Mouse (Mus musculus) ES-Bruce4 (cell line): ENCODE measurements around the gene Layn. TPM values are rescaled to one million over a fixed set of nuclear protein-coding genes. Genes with fewer than 3 reads are reported as not detected.

ENCODE experiments used
- H3K27ac ChIP-seq: 2 replicates; pipeline ENCODE4 v1.5.1; 2012; ENCODE audit warnings: low read length, inconsistent platforms; ENCODE audit not compliant: insufficient read depth
- H3K27me3 ChIP-seq: 2 replicates; pipeline ENCODE4 v1.6.1; 2012; ENCODE audit warnings: mild to moderate bottlenecking, low read length, inconsistent platforms; ENCODE audit not compliant: control insufficient read depth, poor library complexity, insufficient read depth, severe bottlenecking
- H3K36me3 ChIP-seq: 2 replicates; pipeline ENCODE4 v1.6.1; 2012; ENCODE audit warnings: inconsistent platforms, mild to moderate bottlenecking, low read length, moderate library complexity; ENCODE audit not compliant: control insufficient read depth, poor library complexity, insufficient read depth, severe bottlenecking
- H3K4me1 ChIP-seq: one replicate; pipeline ENCODE4 v1.8.1; 2011; ENCODE audit warnings: low read length; ENCODE audit not compliant: control insufficient read depth, insufficient read depth
- H3K4me3 ChIP-seq: 2 replicates; pipeline ENCODE4 v1.5.1; 2011; ENCODE audit warnings: low read depth, mild to moderate bottlenecking, low read length
- H3K9ac ChIP-seq: 2 replicates; pipeline ENCODE4 v1.6.1; 2012; ENCODE audit warnings: low read depth, mild to moderate bottlenecking, inconsistent platforms; ENCODE audit not compliant: poor library complexity, severe bottlenecking
- H3K9me3 ChIP-seq: replicated peaks from 2 replicates; pipeline ENCODE4 v1.6.1; 2012; ENCODE audit warnings: mild to moderate bottlenecking, low read length, inconsistent platforms; ENCODE audit not compliant: control insufficient read depth, poor library complexity, insufficient read depth, severe bottlenecking
- CTCF ChIP-seq: IDR thresholded peaks from one replicate; pipeline ENCODE4 v1.8.1; 2011; ENCODE audit warnings: low read depth, low read length
- EP300 ChIP-seq: IDR thresholded peaks from 2 replicates; pipeline ENCODE4 v1.6.1; 2011; ENCODE audit warnings: low read depth, low read length; ENCODE audit not compliant: insufficient read depth
- POLR2A ChIP-seq: IDR thresholded peaks from one replicate; pipeline ENCODE4 v1.8.1; 2011; ENCODE audit warnings: low read length; ENCODE audit not compliant: insufficient read depth
- polyA plus RNA-seq: library from polyadenylated mRNA; stranded (reverse); fragments of >200 nt; gene quantifications from 2 replicates; pipeline ENCODE4 v1.2.4, GENCODE M21; 2011; ENCODE audit warnings: low read depth; ENCODE audit not compliant: missing spikeins, insufficient read depth, insufficient read length

The Layn gene
- polyA plus RNA-seq, 1 experiment = 3.3 TPM

DNA sequence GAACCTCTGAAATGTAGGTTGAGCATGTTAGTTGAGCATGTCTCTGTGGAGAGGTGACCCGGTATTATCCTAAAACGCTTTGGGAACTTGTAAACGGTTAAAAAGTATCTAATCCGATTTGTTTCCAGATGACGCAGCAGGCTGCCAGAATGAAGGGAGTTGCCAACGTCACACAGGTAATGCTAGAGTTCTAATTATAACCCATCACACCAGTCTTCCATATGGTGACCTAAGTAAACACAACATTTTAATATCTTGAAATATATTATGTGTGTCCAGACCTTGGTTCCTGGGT lies 67.3 kb downstream of the Layn start:
- TF ChIP-seq CTCF (no peak), EP300 (no peak), POLR2A (no peak)
- Histone ChIP-seq H3K27ac (no peak overlapping the region), H3K27me3 (no peaks in the 10 kb centered on the region; the same call in 1 of the 2 replicates), H3K4me3 (no peak overlapping the region), H3K36me3 (no peaks in the 10 kb centered on the region), H3K4me1 (no peaks in the 10 kb centered on the region), H3K9me3 (no peaks in the 10 kb centered on the region), H3K9ac (0 out of 2 replicates have a peak overlapping the region, but pooled peaks have one; percentile 42)

DNA sequence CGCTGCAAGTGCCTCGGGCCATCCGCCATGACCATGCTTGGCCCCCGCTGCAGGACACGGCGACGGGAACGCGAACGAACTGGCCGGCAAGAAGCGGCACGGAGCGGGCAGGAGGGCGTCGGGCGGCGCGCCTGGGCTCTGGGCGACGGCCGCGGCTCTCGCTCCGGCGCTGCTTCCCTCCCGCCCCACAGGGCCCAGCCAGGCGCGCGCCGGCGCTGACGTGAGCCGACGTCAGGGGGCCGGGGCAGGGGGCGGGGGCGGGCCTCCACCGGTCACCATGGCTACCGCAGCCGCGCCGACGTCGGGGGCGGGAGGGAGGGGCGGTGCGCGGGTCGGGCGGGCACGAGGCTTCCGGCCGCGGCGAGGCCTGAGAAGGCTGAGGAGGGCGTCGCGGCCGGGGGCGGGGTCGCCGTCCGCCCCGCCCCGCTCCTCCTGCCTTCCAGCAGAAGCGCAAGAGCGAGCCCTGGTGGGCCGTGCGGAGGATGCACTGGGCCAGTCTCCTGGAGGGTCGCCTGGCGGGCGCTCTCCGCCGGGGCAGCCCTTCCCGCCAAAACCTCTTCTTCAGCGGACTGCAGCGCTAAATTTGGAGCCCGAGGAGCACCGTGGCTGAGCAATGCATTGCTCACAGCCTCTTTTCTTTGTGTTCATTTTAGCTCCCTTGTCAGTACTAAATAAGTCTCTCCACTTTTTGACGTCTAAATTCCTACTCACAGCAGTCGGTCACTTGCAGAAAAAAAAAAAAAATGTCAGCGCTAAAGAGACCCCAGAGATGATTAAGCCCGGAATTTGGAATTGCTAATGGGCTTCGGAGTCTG lies 67.8 kb downstream of the Layn start, which contains the start of gene Sik2:
TSS of gene Sik2 (minus strand) at position 233 of the 815 bp plus-strand sequence.
- no peak within 1 kb of the TSS for H3K27ac ChIP-seq
- H3K4me3 ChIP-seq = peak within 1 kb of the TSS; percentile 97
- TF ChIP-seq EP300 (no peak), CTCF (peak; percentile 72), POLR2A (no peak)
- no peaks in the 10 kb centered on the region for H3K4me1 ChIP-seq
- no peaks in the 10 kb centered on the region for H3K36me3 ChIP-seq
- H3K9ac ChIP-seq = peak within 1 kb of the TSS; percentile 76
- H3K27me3 ChIP-seq = no peaks in the 10 kb centered on the region; the same call in 1 of the 2 replicates
- H3K9me3 ChIP-seq = no peaks in the 10 kb centered on the region

DNA sequence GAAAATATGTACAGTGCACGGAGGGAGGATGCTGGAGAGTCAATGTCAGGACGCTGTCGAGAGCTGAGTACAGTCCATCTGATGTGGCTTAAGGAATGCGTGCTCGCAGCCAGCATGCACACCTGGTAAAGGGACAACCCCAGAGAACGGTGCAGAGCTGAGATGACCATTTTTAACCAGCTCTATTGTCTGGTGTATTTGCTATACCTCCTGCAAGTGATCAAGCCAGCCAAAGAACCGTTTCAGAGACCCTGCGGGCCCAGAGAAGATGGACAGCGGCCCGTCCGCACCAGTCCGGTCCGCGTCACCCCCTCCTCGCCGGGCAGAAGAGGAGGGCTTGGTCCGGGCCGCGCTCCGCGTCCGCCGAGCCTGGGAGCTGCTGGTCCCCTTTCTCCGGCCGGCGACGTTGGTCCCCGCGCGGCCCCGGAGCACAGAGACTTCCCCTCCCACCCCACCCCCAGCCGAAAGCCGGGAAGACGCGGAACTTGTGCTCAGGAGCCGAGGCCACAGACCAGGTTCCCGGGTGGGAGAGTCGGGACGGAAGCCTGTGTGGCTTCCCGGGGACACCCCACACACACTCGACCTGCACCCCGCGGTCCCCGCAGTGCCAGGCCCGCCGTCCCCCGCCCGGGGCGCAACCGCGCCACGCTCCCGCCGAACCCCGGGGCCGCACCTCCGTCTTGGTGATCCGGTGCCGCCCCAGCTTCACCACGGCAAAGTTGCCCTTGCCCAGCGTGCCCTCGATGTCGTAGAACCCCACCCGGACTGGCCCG lies 68.6 kb downstream of the Layn start:
- Histone ChIP-seq H3K36me3 (no peaks in the 10 kb centered on the region), H3K27me3 (no peaks in the 10 kb centered on the region; the same call in 1 of the 2 replicates), H3K4me1 (no peaks in the 10 kb centered on the region), H3K9ac (peak overlapping the region; percentile 76), H3K4me3 (peak overlapping the region; percentile 97), H3K27ac (no peak overlapping the region), H3K9me3 (no peaks in the 10 kb centered on the region)
- TF ChIP-seq CTCF (no peak), POLR2A (no peak), EP300 (no peak)

DNA sequence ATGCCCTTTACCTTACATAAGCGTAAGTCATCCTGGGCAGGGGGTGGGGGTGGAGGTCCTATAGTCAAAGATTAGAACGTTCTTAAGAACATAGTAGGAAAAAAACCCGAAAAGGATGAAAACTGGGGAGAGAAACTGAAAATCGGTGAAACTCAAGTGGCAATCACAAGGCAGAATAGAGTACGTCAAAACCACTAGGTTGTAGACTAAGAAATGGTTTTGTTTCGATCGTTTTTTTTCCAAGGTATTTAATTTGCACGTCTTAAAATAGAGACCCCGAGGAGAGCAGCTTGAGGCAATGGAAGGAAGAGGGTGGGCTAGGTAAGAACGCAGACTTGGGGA lies 69.2 kb downstream of the Layn start:
- Histone ChIP-seq H3K27me3 (no peaks in the 10 kb centered on the region; the same call in 1 of the 2 replicates), H3K9me3 (no peaks in the 10 kb centered on the region), H3K36me3 (no peaks in the 10 kb centered on the region), H3K4me1 (no peaks in the 10 kb centered on the region), H3K27ac (no peak overlapping the region), H3K4me3 (peak overlapping the region; percentile 97), H3K9ac (no peak overlapping the region)
- no peak for TF ChIP-seq CTCF
- no peak for TF ChIP-seq EP300
- no peak for TF ChIP-seq POLR2A

DNA sequence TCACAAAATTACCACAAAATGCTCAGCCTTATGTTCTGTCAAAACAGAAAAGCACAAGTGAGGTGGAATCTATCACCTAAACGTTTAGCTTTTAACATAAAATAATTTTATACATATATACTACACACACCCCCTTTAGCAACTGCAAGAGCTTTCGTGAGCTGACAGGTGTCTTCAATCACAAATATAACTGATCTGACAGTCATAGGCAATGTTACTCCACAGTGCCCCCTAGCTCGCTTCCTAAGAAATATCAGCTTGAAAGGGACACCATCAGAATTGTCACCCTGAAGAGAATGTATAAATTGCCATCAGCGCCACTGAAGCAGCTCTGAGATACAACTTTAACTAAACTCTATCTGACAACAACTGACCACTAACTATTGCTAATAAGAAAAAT lies 70.0 kb downstream of the Layn start:
- Histone ChIP-seq H3K36me3 (no peaks in the 10 kb centered on the region), H3K4me1 (no peaks in the 10 kb centered on the region)
- TF ChIP-seq CTCF = peak; percentile 21
- TF ChIP-seq EP300 = no peak
- TF ChIP-seq POLR2A = no peak

More for the DNA sequence above, 70.0 kb downstream of the Layn start:
- H3K9me3 ChIP-seq = no peaks in the 10 kb centered on the region
- H3K4me3 ChIP-seq = no peak overlapping the region
- H3K27ac ChIP-seq = no peak overlapping the region
- no peak overlapping the region for H3K9ac ChIP-seq
- no peaks in the 10 kb centered on the region; the same call in 1 of the 2 replicates for H3K27me3 ChIP-seq

Other genes starting within 250 kb of the Layn start
- 56.4 and 61.9 TPM in 2 replicates for gene Ppp2r1b, start 231.8 kb downstream of the Layn start, polyA plus RNA-seq
- gene Sik2, start 68.0 kb downstream of the Layn start, polyA plus RNA-seq = 13.5 and 14.9 TPM in 2 replicates
- not detected in 2 replicates for gene Btg4, start 16.2 kb downstream of the Layn start, polyA plus RNA-seq
- not detected in 2 replicates for gene 4833427G06Rik, start 25.0 kb upstream of the Layn start, polyA plus RNA-seq
- not detected in 2 replicates for gene Gm32742, start 88.4 kb upstream of the Layn start, polyA plus RNA-seq
- gene Pou2af1, start 136.6 kb upstream of the Layn start, polyA plus RNA-seq = not detected in 2 replicates
- gene Colca2, start 201.5 kb upstream of the Layn start, polyA plus RNA-seq = 0.48 and 0.53 TPM in 2 replicates